7 mouse cellular contexts compared by ENCODE assay signal in the genomic region with DNA sequence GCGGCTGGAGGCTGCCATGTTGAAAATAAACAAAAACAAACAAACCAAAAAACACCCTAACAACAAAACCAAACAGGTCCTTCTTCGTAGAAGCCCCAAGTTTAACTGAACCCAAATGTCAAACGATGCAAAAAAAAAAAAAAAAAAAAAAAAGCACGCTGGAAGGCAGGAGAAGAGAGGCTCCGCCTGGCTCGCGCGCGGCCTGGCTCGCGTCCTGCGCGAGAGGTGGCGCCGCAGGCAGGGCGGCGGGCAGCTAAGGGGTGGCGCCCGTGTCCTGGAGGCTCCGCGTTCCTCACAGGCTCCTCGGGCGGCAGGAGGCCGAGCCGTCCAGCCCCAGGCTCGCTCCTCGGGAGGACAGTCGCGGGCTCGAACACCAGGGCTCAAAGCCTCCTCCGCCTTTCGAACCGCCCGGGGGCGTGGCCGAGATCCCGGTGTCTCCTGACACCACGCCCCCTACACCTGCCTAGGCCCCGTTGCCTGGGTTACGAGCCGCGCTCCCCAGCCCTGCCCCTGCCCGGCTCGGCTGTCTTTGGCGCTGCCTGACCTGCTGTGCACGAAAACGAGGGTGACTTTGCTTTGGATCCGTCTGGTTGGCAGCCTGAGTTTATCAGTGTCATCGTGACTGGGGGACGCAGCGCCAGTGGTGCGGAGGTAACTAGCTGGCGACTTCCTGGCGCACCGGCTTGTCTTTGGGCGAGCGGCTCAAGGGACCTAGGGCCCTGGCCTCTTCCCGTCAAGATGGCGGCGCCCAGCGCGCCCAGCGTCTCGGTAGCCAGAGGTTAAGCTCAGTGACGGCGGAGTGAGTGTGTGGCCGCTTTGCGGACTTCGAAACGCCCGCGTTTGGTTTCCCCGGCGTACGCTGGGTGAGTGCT. TPM values are rescaled to one million over a fixed set of nuclear protein-coding genes. Genes with fewer than 3 reads are reported as not detected.
DNase-seq lines count a peak whose midpoint lies in the region; ATAC-seq lines count a peak whose summit lies in the region.

Fars2 (plus strand) TSS at position 270 of the 872 bp plus-strand sequence.
Lyrm4 (minus strand) TSS at position 384 of the 872 bp plus-strand sequence.

- ATAC-seq in intestine, embryonic 16.5 days = peak; percentile 98
- peak; percentile 99 for ATAC-seq in midbrain, embryonic 11.5 days (ENCODE audit: low FRiP score)

- peak within 1 kb of the TSS; percentile 89 for H3K4me2 ChIP-seq in intestine, embryonic 16.5 days (ENCODE audit: low read depth, low read length)
- peak within 1 kb of the TSS; percentile 84 for H3K4me2 ChIP-seq in midbrain, embryonic 11.5 days

- peak within 1 kb of the TSS; percentile 68 for H3K4me3 ChIP-seq in intestine, embryonic 16.5 days (ENCODE audit: low read length)
- peak within 1 kb of the TSS; percentile 64 for H3K4me3 ChIP-seq in midbrain, embryonic 11.5 days (ENCODE audit: low read depth, low read length)

- DNase-seq in adrenal gland, adult 8-10 months = peak; percentile 96
- peak; percentile 97 for DNase-seq in embryo, embryonic 9.5 days (ENCODE audit: extremely low spot score)
- peak; percentile 91 to 98 for DNase-seq in gastrocnemius, postnatal 4 days (ENCODE audit: low spot score in 2 of 2)
- peak; percentile 98 for DNase-seq in left cerebral cortex, postnatal 36 days (ENCODE audit: low spot score in 2 of 2)
- DNase-seq in midbrain, embryonic 11.5 days (ENCODE audit: low spot score, missing footprints) = peak; percentile 100
- peak; percentile 93 for DNase-seq in skeletal muscle tissue, adult 2 months (ENCODE audit: low read depth, low spot score)

- no peaks in the 10 kb centered on the region for H3K9me3 ChIP-seq in intestine, embryonic 16.5 days (ENCODE audit: control insufficient read depth, low read length)
- H3K9me3 ChIP-seq in midbrain, embryonic 11.5 days (ENCODE audit: control insufficient read depth, low read length) = no peaks in the 10 kb centered on the region

- H3K27ac ChIP-seq in intestine, embryonic 16.5 days (ENCODE audit: low read length) = peak within 1 kb of the TSS; percentile 97
- peak within 1 kb of the TSS; percentile 95 for H3K27ac ChIP-seq in midbrain, embryonic 11.5 days (ENCODE audit: low read depth, low read length)

- intact Hi-C loops in left cerebral cortex, postnatal 36 days (cut with DNase I) = loop anchor here (5.0 kb wide), 2 partner anchors 100 to 615 kb away; no protein-coding TSS in a partner anchor

- no peaks in the 10 kb centered on the region for H3K36me3 ChIP-seq in intestine, embryonic 16.5 days (ENCODE audit: control insufficient read depth, insufficient read depth, low read length)
- no peaks in the 10 kb centered on the region for H3K36me3 ChIP-seq in midbrain, embryonic 11.5 days (ENCODE audit: control insufficient read depth, insufficient read depth, low read length)

- H3K4me1 ChIP-seq in intestine, embryonic 16.5 days (ENCODE audit: control insufficient read depth, insufficient read depth, low read length) = no peaks in the 10 kb centered on the region
- H3K4me1 ChIP-seq in midbrain, embryonic 11.5 days (ENCODE audit: control insufficient read depth, insufficient read depth, low read length) = peaks cover 8% of the 10 kb centered on the region

- no peaks in the 10 kb centered on the region for H3K27me3 ChIP-seq in intestine, embryonic 16.5 days (replicated peaks; ENCODE audit: control insufficient read depth, insufficient read depth, low read length)
- H3K27me3 ChIP-seq in midbrain, embryonic 11.5 days (ENCODE audit: control insufficient read depth, insufficient read depth, low read length) = no peaks in the 10 kb centered on the region

- H3K9ac ChIP-seq in intestine, embryonic 16.5 days (ENCODE audit: low read depth, low read length) = peak within 1 kb of the TSS; percentile 70
- H3K9ac ChIP-seq in midbrain, embryonic 11.5 days (ENCODE audit: low read length) = peak within 1 kb of the TSS; percentile 77

- WGBS in intestine, embryonic 16.5 days = 0% methylated on average over 74 of the region's 75 CpGs
- WGBS in midbrain, embryonic 11.5 days = under 1% methylated on average over 74 of the region's 75 CpGs

RNA-seq across cellular contexts. Expression of gene Fars2, which starts in this region (rescaled TPM):
- total RNA-seq in adrenal gland, adult 8-10 months (2022) = 100 to 1,000 TPM in 1 of 4 experiments, 10 to 100 TPM in 3; 91.5 to 101 (median 98.0) TPM
- total RNA-seq in gastrocnemius, postnatal 4 days (2021) = 10 to 100 TPM; 31.0 to 35.6 TPM
- polyA plus RNA-seq in intestine, embryonic 16.5 days (2015; fragmentation: Nextera tagmentation; extraction: Ambion mirVana) = 45.1 and 48.2 TPM in 2 replicates
- 10 to 100 TPM; 34.6 to 35.7 TPM for total RNA-seq in left cerebral cortex, postnatal 36 days (2021)
- 27.5 and 30.5 TPM in 2 replicates for polyA plus RNA-seq in midbrain, embryonic 11.5 days (2014; fragmentation: Nextera tagmentation; extraction: Ambion mirVana)

RNA-seq across cellular contexts. Expression of gene Lyrm4, which starts in this region (rescaled TPM):
- total RNA-seq in adrenal gland, adult 8-10 months (2022) = 10 to 100 TPM; 18.8 to 26.5 (median 21.6) TPM
- 1 to 10 TPM; 7.0 to 7.4 TPM for total RNA-seq in gastrocnemius, postnatal 4 days (2021)
- 20.9 and 22.9 TPM in 2 replicates for polyA plus RNA-seq in intestine, embryonic 16.5 days (2015; fragmentation: Nextera tagmentation; extraction: Ambion mirVana)
- 10 to 100 TPM; 21.7 to 23.0 TPM for total RNA-seq in left cerebral cortex, postnatal 36 days (2021)
- 24.0 and 25.5 TPM in 2 replicates for polyA plus RNA-seq in midbrain, embryonic 11.5 days (2014; fragmentation: Nextera tagmentation; extraction: Ambion mirVana)

Comparison
In these comparisons a context has a peak if more than half of its experiments do, and no peak if none do; other contexts are left out.
1. Peak in every context shown above with its lines: DNase-seq, ATAC-seq, H3K4me3 ChIP-seq and H3K27ac ChIP-seq.